Mouse (Mus musculus) heart, embryonic 13.5 days (tissue): ENCODE results near the gene Gpr88. TPM values are rescaled to one million over a fixed set of nuclear protein-coding genes. Genes with fewer than 3 reads are reported as not detected.
A peak's percentile ranks its signal among the peaks of the same experiment; 100 is the strongest.

Source experiments
- ATAC-seq: fragments of 200-750 bp; cut with Nextera tagmentation; 2 replicates; pipeline ENCODE4 v1.8.0; 2017; ENCODE audit warnings: moderate TSS enrichment; ENCODE audit not compliant: insufficient number of reproducible peaks, low FRiP score, low TSS enrichment; ENCODE audit errors: extremely low read depth
- H3K27ac ChIP-seq: fragments of 300-500 bp; sonication (generic); replicated peaks from 2 replicates; pipeline ENCODE4 v1.5.1; 2015; ENCODE audit warnings: moderate library complexity, mild to moderate bottlenecking, inconsistent platforms
- H3K27me3 ChIP-seq: fragments of 300-500 bp; sonication (generic); replicated peaks from 2 replicates; pipeline ENCODE4 v1.6.1; 2015; ENCODE audit warnings: mild to moderate bottlenecking, inconsistent platforms
- H3K36me3 ChIP-seq: fragments of 300-500 bp; sonication (generic); 2 replicates; pipeline ENCODE4 v1.6.1; 2015; ENCODE audit warnings: mild to moderate bottlenecking, inconsistent platforms
- H3K4me1 ChIP-seq: fragments of 300-500 bp; sonication (generic); 2 replicates; pipeline ENCODE4 v1.6.1; 2015; ENCODE audit warnings: inconsistent platforms
- H3K4me2 ChIP-seq: fragments of 300-500 bp; sonication (generic); 2 replicates; pipeline ENCODE4 v1.6.1; 2015; ENCODE audit warnings: inconsistent platforms, mild to moderate bottlenecking, moderate library complexity
- H3K4me3 ChIP-seq: fragments of 300-500 bp; sonication (generic); 2 replicates; pipeline ENCODE4 v1.5.1; 2015; ENCODE audit warnings: moderate library complexity, mild to moderate bottlenecking, inconsistent platforms
- H3K9ac ChIP-seq: fragments of 300-500 bp; sonication (generic); 2 replicates; pipeline ENCODE4 v1.6.1; 2015; ENCODE audit warnings: inconsistent platforms, mild to moderate bottlenecking, moderate library complexity
- H3K9me3 ChIP-seq: fragments of 300-500 bp; sonication (generic); 2 replicates; pipeline ENCODE4 v1.6.1; 2016; ENCODE audit warnings: inconsistent platforms
- WGBS: fragments of 180-500 bp; shearing (Covaris S2); methylation state at CpG from one replicate; pipeline ENCODE4 v1.1.7; 2015; ENCODE audit warnings: mixed read lengths; 5-methylcytosine and 5-hydroxymethylcytosine counted together
- polyA plus RNA-seq: library from polyadenylated mRNA; unstranded; fragments of >200 nt; fragmentation: Nextera tagmentation; extraction: Ambion mirVana; gene quantifications from 2 replicates; pipeline ENCODE4 v1.2.1, GENCODE M21; 2015

Gene Gpr88
- polyA plus RNA-seq = 0.10 and 0.39 TPM in 2 replicates

- no peak for ATAC-seq
- Histone ChIP-seq H3K9me3 (no peaks in the 10 kb centered on the region), H3K27me3 (peaks cover 81% of the 10 kb centered on the region), H3K36me3 (no peaks in the 10 kb centered on the region), H3K4me2 (peak within 1 kb of the TSS; percentile 89), H3K4me3 (peak within 1 kb of the TSS; percentile 61), H3K27ac (no peak within 1 kb of the TSS), H3K4me1 (peaks cover 16% of the 10 kb centered on the region), H3K9ac (peak within 1 kb of the TSS; percentile 57)
- 2% methylated on average over 9 of the region's 9 CpGs for WGBS
These were observed at the start of gene Gpr88 for GRCm38 (mm10) chr3:116253077-116253531. TSS of gene Gpr88 (minus strand) at chr3:116253503.

- H3K36me3 ChIP-seq = peaks cover 34% of the 10 kb centered on the region; the same call in 1 of the 2 replicates
- H3K9me3 ChIP-seq = no peaks in the 10 kb centered on the region
- no peak overlapping the region for H3K27ac ChIP-seq
- 92% methylated on average over 7 of the region's 7 CpGs for WGBS
- H3K27me3 ChIP-seq = no peaks in the 10 kb centered on the region
- H3K9ac ChIP-seq = no peak overlapping the region
- peaks cover 9% of the 10 kb centered on the region for H3K4me1 ChIP-seq
- no peak overlapping the region for H3K4me3 ChIP-seq
- ATAC-seq = no peak
- H3K4me2 ChIP-seq = no peak overlapping the region
These were observed 49.3 kb upstream of the Gpr88 start for GRCm38 (mm10) chr3:116302581-116302980.

GRCm38 (mm10) chr3:116301754-116302153, 48.5 kb upstream of the Gpr88 start:
- Histone ChIP-seq H3K27ac (no peak overlapping the region), H3K4me3 (no peak overlapping the region), H3K36me3 (peaks cover 41% of the 10 kb centered on the region), H3K4me1 (peaks cover under 1% of the 10 kb centered on the region; the same call in 1 of the 2 replicates), H3K9me3 (no peaks in the 10 kb centered on the region), H3K27me3 (no peaks in the 10 kb centered on the region), H3K9ac (no peak overlapping the region), H3K4me2 (no peak overlapping the region)
- WGBS = 81% methylated on average over 6 of the region's 6 CpGs
- ATAC-seq = no peak

GRCm38 (mm10) chr3:116298727-116299126, 45.4 kb upstream of the Gpr88 start:
- no peaks in the 10 kb centered on the region for H3K27me3 ChIP-seq
- no peak for ATAC-seq
- WGBS = 82% methylated on average over 10 of the region's 10 CpGs
- H3K9me3 ChIP-seq = no peaks in the 10 kb centered on the region
- no peaks in the 10 kb centered on the region for H3K4me1 ChIP-seq
- no peak overlapping the region for H3K9ac ChIP-seq
- H3K4me2 ChIP-seq = no peak overlapping the region
- peaks cover 49% of the 10 kb centered on the region for H3K36me3 ChIP-seq
- H3K4me3 ChIP-seq = no peak overlapping the region
- H3K27ac ChIP-seq = no peak overlapping the region

GRCm38 (mm10) chr3:116298003-116298402, 44.7 kb upstream of the Gpr88 start:
- Histone ChIP-seq H3K4me1 (no peaks in the 10 kb centered on the region), H3K27ac (no peak overlapping the region), H3K9me3 (no peaks in the 10 kb centered on the region), H3K9ac (no peak overlapping the region), H3K27me3 (no peaks in the 10 kb centered on the region), H3K4me3 (no peak overlapping the region), H3K4me2 (no peak overlapping the region), H3K36me3 (peaks cover 51% of the 10 kb centered on the region)
- 83% methylated on average over 8 of the region's 8 CpGs for WGBS
- ATAC-seq = no peak

- Histone ChIP-seq H3K27ac (no peak overlapping the region), H3K9ac (no peak overlapping the region), H3K27me3 (no peaks in the 10 kb centered on the region), H3K36me3 (peaks cover 52% of the 10 kb centered on the region), H3K4me2 (no peak overlapping the region), H3K4me3 (no peak overlapping the region), H3K9me3 (no peaks in the 10 kb centered on the region), H3K4me1 (no peaks in the 10 kb centered on the region)
- ATAC-seq = no peak
- 88% methylated on average over 7 of the region's 7 CpGs for WGBS
These were observed 43.9 kb upstream of the Gpr88 start for GRCm38 (mm10) chr3:116297170-116297569.

GRCm38 (mm10) chr3:116290041-116290815, 36.9 kb upstream of the Gpr88 start:
- Histone ChIP-seq H3K4me2 (no peak overlapping the region), H3K9me3 (no peaks in the 10 kb centered on the region), H3K27me3 (no peaks in the 10 kb centered on the region), H3K4me1 (peaks cover 4% of the 10 kb centered on the region), H3K9ac (no peak overlapping the region), H3K36me3 (peaks cover 32% of the 10 kb centered on the region), H3K27ac (no peak overlapping the region), H3K4me3 (no peak overlapping the region)
- ATAC-seq = no peak
- 71% methylated on average over 9 of the region's 9 CpGs for WGBS

GRCm38 (mm10) chr3:116288833-116289232, 35.5 kb upstream of the Gpr88 start:
- H3K9me3 ChIP-seq = no peaks in the 10 kb centered on the region
- H3K4me2 ChIP-seq = no peak overlapping the region
- ATAC-seq = no peak
- WGBS = 64% methylated on average over 6 of the region's 6 CpGs
- H3K36me3 ChIP-seq = peaks cover 22% of the 10 kb centered on the region
- H3K9ac ChIP-seq = no peak overlapping the region
- peaks cover 4% of the 10 kb centered on the region for H3K4me1 ChIP-seq
- no peak overlapping the region for H3K4me3 ChIP-seq
- H3K27ac ChIP-seq = peak overlapping the region; percentile 43; the same call in 1 of the 2 replicates
- H3K27me3 ChIP-seq = no peaks in the 10 kb centered on the region

GRCm38 (mm10) chr3:116284735-116285134, 31.4 kb upstream of the Gpr88 start:
- no peaks in the 10 kb centered on the region for H3K27me3 ChIP-seq
- ATAC-seq = no peak
- no peak overlapping the region for H3K4me3 ChIP-seq
- no peaks in the 10 kb centered on the region for H3K9me3 ChIP-seq
- 0 out of 2 replicates have a peak, but pooled peaks cover 4% of the 10 kb centered on the region for H3K36me3 ChIP-seq
- WGBS = 91% methylated on average over 4 of the region's 4 CpGs
- H3K4me1 ChIP-seq = peaks cover 15% of the 10 kb centered on the region
- H3K9ac ChIP-seq = no peak overlapping the region
- H3K4me2 ChIP-seq = no peak overlapping the region
- no peak overlapping the region for H3K27ac ChIP-seq

- H3K36me3 ChIP-seq = 0 out of 2 replicates have a peak, but pooled peaks cover 4% of the 10 kb centered on the region
- no peak overlapping the region for H3K27ac ChIP-seq
- no peak overlapping the region for H3K9ac ChIP-seq
- no peak for ATAC-seq
- no peaks in the 10 kb centered on the region for H3K9me3 ChIP-seq
- no peak overlapping the region for H3K4me3 ChIP-seq
- H3K27me3 ChIP-seq = no peaks in the 10 kb centered on the region
- H3K4me1 ChIP-seq = peaks cover 18% of the 10 kb centered on the region
- H3K4me2 ChIP-seq = no peak overlapping the region
- WGBS = 57% methylated on average over 2 of the region's 2 CpGs
These were observed 30.7 kb upstream of the Gpr88 start for GRCm38 (mm10) chr3:116283996-116284395.

GRCm38 (mm10) chr3:116281663-116282062, 28.4 kb upstream of the Gpr88 start:
- ATAC-seq = no peak
- H3K4me2 ChIP-seq = no peak overlapping the region
- H3K9me3 ChIP-seq = no peaks in the 10 kb centered on the region
- H3K27ac ChIP-seq = no peak overlapping the region
- H3K4me1 ChIP-seq = peaks cover 14% of the 10 kb centered on the region
- H3K9ac ChIP-seq = no peak overlapping the region
- whole genome bisulfite sequencing = 83% methylated on average over 6 of the region's 6 CpGs
- no peaks in the 10 kb centered on the region for H3K27me3 ChIP-seq
- H3K36me3 ChIP-seq = 0 out of 2 replicates have a peak, but pooled peaks cover 4% of the 10 kb centered on the region
- H3K4me3 ChIP-seq = no peak overlapping the region

- Histone ChIP-seq H3K36me3 (0 out of 2 replicates have a peak, but pooled peaks cover 4% of the 10 kb centered on the region), H3K27ac (no peak overlapping the region), H3K9ac (no peak overlapping the region), H3K4me1 (peaks cover 14% of the 10 kb centered on the region), H3K4me3 (no peak overlapping the region), H3K4me2 (no peak overlapping the region), H3K9me3 (no peaks in the 10 kb centered on the region), H3K27me3 (no peaks in the 10 kb centered on the region)
- ATAC-seq = no peak
- WGBS = 79% methylated on average over 8 of the region's 8 CpGs
These were observed 23.8 kb upstream of the Gpr88 start for GRCm38 (mm10) chr3:116277146-116277545.
